Mouse (Mus musculus) limb, embryonic 11.5 days (tissue): ENCODE results near the gene Eng. TPM values are rescaled to one million over a fixed set of nuclear protein-coding genes. Genes with fewer than 3 reads are reported as not detected.

Experiments used
- ATAC-seq: fragments of 200-750 bp; cut with Nextera tagmentation; 2 replicates; pipeline ENCODE4 v1.8.0; 2017; ENCODE audit warnings: low read depth; ENCODE audit not compliant: insufficient number of reproducible peaks, low FRiP score, low TSS enrichment
- DNase-seq: peaks from one replicate; pipeline ENCODE4 v3.0.0-alpha.2; 2015; ENCODE audit warnings: low spot score
- H3K27ac ChIP-seq: fragments of 300-500 bp; sonication (generic); replicated peaks from 2 replicates; pipeline ENCODE4 v1.5.1; 2014; ENCODE audit warnings: low read depth, mild to moderate bottlenecking, low read length
- H3K27me3 ChIP-seq: fragments of 300-500 bp; sonication (generic); 2 replicates; pipeline ENCODE4 v1.6.1; 2014; ENCODE audit warnings: mild to moderate bottlenecking, low read length, mixed read lengths; ENCODE audit not compliant: control insufficient read depth, insufficient read depth
- H3K36me3 ChIP-seq: fragments of 300-500 bp; sonication (generic); 2 replicates; pipeline ENCODE4 v1.6.1; 2014; ENCODE audit warnings: mild to moderate bottlenecking, low read length, moderate library complexity, mixed read lengths; ENCODE audit not compliant: control insufficient read depth, insufficient read depth
- H3K4me1 ChIP-seq: fragments of 300-500 bp; sonication (generic); 2 replicates; pipeline ENCODE4 v1.6.1; 2014; ENCODE audit warnings: low read length, mixed read lengths; ENCODE audit not compliant: control insufficient read depth, insufficient read depth
- H3K4me2 ChIP-seq: fragments of 300-500 bp; sonication (generic); 2 replicates; pipeline ENCODE4 v1.6.1; 2014; ENCODE audit warnings: low read depth, mild to moderate bottlenecking, moderate library complexity; ENCODE audit not compliant: severe bottlenecking
- H3K4me3 ChIP-seq: fragments of 300-500 bp; sonication (generic); 2 replicates; pipeline ENCODE4 v1.5.1; 2014; ENCODE audit warnings: low read depth, low read length
- H3K9ac ChIP-seq: fragments of 300-500 bp; sonication (generic); 2 replicates; pipeline ENCODE4 v1.6.1; 2014; ENCODE audit warnings: mild to moderate bottlenecking, low read length
- H3K9me3 ChIP-seq: fragments of 300-500 bp; sonication (generic); 2 replicates; pipeline ENCODE4 v1.6.1; 2016; ENCODE audit warnings: low read length; ENCODE audit not compliant: control insufficient read depth
- WGBS: fragments of 180-500 bp; shearing (Covaris S2); extraction: QIAGEN DNeasy Blood & Tissue Kit; methylation state at CpG from one replicate; pipeline ENCODE4 v1.1.7; 2014; 5-methylcytosine and 5-hydroxymethylcytosine counted together
- polyA plus RNA-seq: library from polyadenylated mRNA; unstranded; fragments of >200 nt; fragmentation: Nextera tagmentation; extraction: Ambion mirVana; gene quantifications from 2 replicates; pipeline ENCODE4 v1.2.1, GENCODE M21; 2014

The Eng gene
- polyA plus RNA-seq, 1 experiment from 2014 or later: 19.3 TPM

- no peak overlapping the region for H3K9ac ChIP-seq
- WGBS: 47% methylated on average over 10 of the region's 10 CpGs
- H3K4me1 ChIP-seq: peaks cover 18% of the 10 kb centered on the region
- H3K4me3 ChIP-seq: no peak overlapping the region
- ATAC-seq (no peak), DNase-seq (no peak)
- no peaks in the 10 kb centered on the region for H3K36me3 ChIP-seq
- no peaks in the 10 kb centered on the region for H3K9me3 ChIP-seq
- no peaks in the 10 kb centered on the region for H3K27me3 ChIP-seq
- H3K27ac ChIP-seq: no peak overlapping the region
- no peak overlapping the region for H3K4me2 ChIP-seq
These were observed 41.8 kb upstream of the Eng start for GRCm38 (mm10) chr2:32604631-32605030.

GRCm38 (mm10) chr2:32606161-32607142, 39.9 kb upstream of the Eng start:
- H3K4me3 ChIP-seq: peak overlapping the region; percentile 72
- ATAC-seq (peak; percentile 61; the same call in 1 of the 2 replicates), DNase-seq (peak; percentile 86)
- H3K4me1 ChIP-seq: peaks cover 27% of the 10 kb centered on the region
- no peaks in the 10 kb centered on the region for H3K27me3 ChIP-seq
- peak overlapping the region; percentile 84 for H3K4me2 ChIP-seq
- 0 out of 2 replicates have a peak overlapping the region, but pooled peaks have one; percentile 38 for H3K27ac ChIP-seq
- H3K9me3 ChIP-seq: no peaks in the 10 kb centered on the region
- WGBS: 11% methylated on average over 50 of the region's 55 CpGs
- H3K36me3 ChIP-seq: no peaks in the 10 kb centered on the region
- H3K9ac ChIP-seq: peak overlapping the region; percentile 79

- peak; percentile 37 for ATAC-seq
- H3K4me1 ChIP-seq: peaks cover 27% of the 10 kb centered on the region
These were observed 39.0 kb upstream of the Eng start for GRCm38 (mm10) chr2:32607262-32607947.

GRCm38 (mm10) chr2:32608141-32608777, 38.1 kb upstream of the Eng start:
- Histone ChIP-seq H3K4me3 (peak overlapping the region; percentile 72), H3K9me3 (no peaks in the 10 kb centered on the region), H3K4me2 (peak overlapping the region; percentile 44), H3K27me3 (no peaks in the 10 kb centered on the region), H3K4me1 (peaks cover 27% of the 10 kb centered on the region), H3K9ac (0 out of 2 replicates have a peak overlapping the region, but pooled peaks have one; percentile 4), H3K27ac (peak overlapping the region; percentile 39; the same call in 1 of the 2 replicates), H3K36me3 (peaks cover 3% of the 10 kb centered on the region; the same call in 1 of the 2 replicates)
- DNase-seq (peak; percentile 73), ATAC-seq (peak; percentile 20; the same call in 1 of the 2 replicates)
- WGBS: 2% methylated on average over 25 of the region's 25 CpGs

More at GRCm38 (mm10) chr2:32607262-32607947, 39.0 kb upstream of the Eng start:
- Histone ChIP-seq H3K27ac (0 out of 2 replicates have a peak overlapping the region, but pooled peaks have one; percentile 38), H3K36me3 (peaks cover 3% of the 10 kb centered on the region; the same call in 1 of the 2 replicates), H3K9me3 (no peaks in the 10 kb centered on the region), H3K4me2 (peak overlapping the region; percentile 84), H3K4me3 (peak overlapping the region; percentile 72), H3K9ac (peak overlapping the region; percentile 79), H3K27me3 (no peaks in the 10 kb centered on the region)
- DNase-seq: peak; percentile 74
- WGBS: 7% methylated on average over 34 of the region's 34 CpGs

GRCm38 (mm10) chr2:32608778-32609435, 37.5 kb upstream of the Eng start:
- Histone ChIP-seq H3K4me2 (peak overlapping the region; percentile 44), H3K9ac (no peak overlapping the region), H3K9me3 (no peaks in the 10 kb centered on the region), H3K27me3 (no peaks in the 10 kb centered on the region), H3K27ac (peak overlapping the region; percentile 39), H3K4me1 (peaks cover 27% of the 10 kb centered on the region), H3K4me3 (peak overlapping the region; percentile 72), H3K36me3 (peaks cover 3% of the 10 kb centered on the region; the same call in 1 of the 2 replicates)
- peak; percentile 37 for DNase-seq
- no peak for ATAC-seq
- 33% methylated on average over 18 of the region's 18 CpGs for WGBS

- Histone ChIP-seq H3K4me1 (peaks cover 27% of the 10 kb centered on the region), H3K27ac (no peak overlapping the region), H3K9ac (no peak overlapping the region), H3K9me3 (no peaks in the 10 kb centered on the region), H3K27me3 (no peaks in the 10 kb centered on the region), H3K4me2 (peak overlapping the region; percentile 48), H3K4me3 (peak overlapping the region; percentile 25), H3K36me3 (peaks cover 9% of the 10 kb centered on the region; the same call in 1 of the 2 replicates)
- ATAC-seq (no peak), DNase-seq (peak; percentile 67)
- WGBS: 21% methylated on average over 23 of the region's 23 CpGs
These were observed 35.7 kb upstream of the Eng start for GRCm38 (mm10) chr2:32610610-32611229.

- DNase-seq (no peak), ATAC-seq (no peak)
- WGBS: 64% methylated on average over 26 of the region's 26 CpGs
- Histone ChIP-seq H3K4me2 (no peak overlapping the region), H3K9ac (no peak overlapping the region), H3K4me3 (no peak overlapping the region), H3K36me3 (peaks cover 12% of the 10 kb centered on the region; the same call in 1 of the 2 replicates), H3K9me3 (no peaks in the 10 kb centered on the region), H3K4me1 (peaks cover 26% of the 10 kb centered on the region), H3K27me3 (no peaks in the 10 kb centered on the region), H3K27ac (no peak overlapping the region)
These were observed 34.1 kb upstream of the Eng start for GRCm38 (mm10) chr2:32612274-32612673.
